Mouse (Mus musculus): ENCODE results near the gene Rufy2.

- TF ChIP-seq POLR2A (IDR thresholded peaks at IDR 0.05; ENCODE audit: extremely low read depth, insufficient read depth, low read length): no peak
- no peak for TF ChIP-seq CTCF (IDR thresholded peaks at IDR 0.05; ENCODE audit: low read depth, low read length)
Measured at GRCm38 (mm10) chr10:62993991-62994390, 14.0 kb downstream of the Rufy2 start.
